Mouse (Mus musculus) left cerebral cortex, postnatal 10 days (tissue): Measurements from ENCODE around the gene B4galnt4. TPM values are rescaled to one million over a fixed set of nuclear protein-coding genes. Genes with fewer than 3 reads are reported as not detected.

Source experiments
- DNase-seq, 2 experiments: peaks; one replicate each; pipeline ENCODE4 v3.0.0; 2021 to 2022; ENCODE audit warnings: low spot score in 2 of 2, mixed read lengths in 1 of 2; ENCODE audit errors: extremely low spot score in 1 of 2
- intact Hi-C: fragments of 180-260 bp; cut with DNase I; formaldehyde crosslinking; loops from one replicate; pipeline ENCODE4 v1.15.1; 2025
- total RNA-seq, 2 experiments: library from RNA; stranded (reverse); gene quantifications; 2 replicates each; pipeline ENCODE4 v1.2.3; 2021

Gene B4galnt4
- total RNA-seq, 2 experiments from 2014 or later = 107 to 110 TPM

- DNase-seq = no peak
- intact Hi-C loops = loop anchor here (5.0 kb wide), 1 partner anchor 110 kb away; the partner anchor contains the start of gene Rnh1
These were observed 1.6 kb downstream of the B4galnt4 start for GRCm38 (mm10) chr7:141062525-141062924.

GRCm38 (mm10) chr7:141063353-141063752, 2.4 kb downstream of the B4galnt4 start:
- intact Hi-C loops = loop anchor here (5.0 kb wide), 1 partner anchor 109 kb away; the partner anchor contains the start of gene Rnh1
- DNase-seq = no peak

GRCm38 (mm10) chr7:141064175-141064574, 3.3 kb downstream of the B4galnt4 start:
- peak in 1 of 2 experiments; percentile 48 for DNase-seq
- intact Hi-C loops = loop anchor here (5.0 kb wide), 1 partner anchor 108 kb away; the partner anchor contains the start of gene Rnh1

GRCm38 (mm10) chr7:141064576-141064975, 3.7 kb downstream of the B4galnt4 start:
- intact Hi-C loops = loop anchor here (5.0 kb wide), 1 partner anchor 108 kb away; the partner anchor contains the start of gene Rnh1
- no peak for DNase-seq

GRCm38 (mm10) chr7:141068351-141068750, 7.4 kb downstream of the B4galnt4 start:
- intact Hi-C loops = no loop called here
- DNase-seq = peak in 1 of 2 experiments; percentile 38

- intact Hi-C loops = no loop called here
These were observed 9.4 kb downstream of the B4galnt4 start for GRCm38 (mm10) chr7:141070058-141070862.

GRCm38 (mm10) chr7:141072017-141072745, 11.3 kb downstream of the B4galnt4 start:
- intact Hi-C loops = no loop called here

More at GRCm38 (mm10) chr7:141070058-141070862, 9.4 kb downstream of the B4galnt4 start:
- DNase-seq = peak; percentile 58 to 78

GRCm38 (mm10) chr7:141073782-141074181, 12.9 kb downstream of the B4galnt4 start:
- intact Hi-C loops = no loop called here
- DNase-seq = no peak

More at GRCm38 (mm10) chr7:141072017-141072745, 11.3 kb downstream of the B4galnt4 start:
- no peak for DNase-seq

GRCm38 (mm10) chr7:141077841-141078240, 16.9 kb downstream of the B4galnt4 start, which contains the start of gene Pkp3:
TSS of gene Pkp3 (plus strand) at chr7:141078218.
- no peak for DNase-seq
- intact Hi-C loops = loop anchor here (5.0 kb wide), 1 partner anchor 34 kb away; no protein-coding TSS in a partner anchor

GRCm38 (mm10) chr7:141078876-141079275, 18.0 kb downstream of the B4galnt4 start:
- DNase-seq = no peak
- intact Hi-C loops = loop anchor here (5.0 kb wide), 1 partner anchor 33 kb away; no protein-coding TSS in a partner anchor

- no peak for DNase-seq
- intact Hi-C loops = loop anchor here (5.0 kb wide), 1 partner anchor 33 kb away; no protein-coding TSS in a partner anchor
These were observed 18.9 kb downstream of the B4galnt4 start for GRCm38 (mm10) chr7:141079481-141080449.

- DNase-seq = no peak
- intact Hi-C loops = no loop called here
These were observed 27.0 kb downstream of the B4galnt4 start for GRCm38 (mm10) chr7:141087894-141088293.

GRCm38 (mm10) chr7:141088473-141088872, 27.6 kb downstream of the B4galnt4 start:
- intact Hi-C loops = no loop called here
- DNase-seq = no peak

- intact Hi-C loops = no loop called here
- no peak for DNase-seq
These were observed 29.3 kb downstream of the B4galnt4 start for GRCm38 (mm10) chr7:141090228-141090627.

- intact Hi-C loops = no loop called here
- DNase-seq = peak in 1 of 2 experiments; percentile 89
These were observed 31.3 kb downstream of the B4galnt4 start for GRCm38 (mm10) chr7:141092051-141092735.

- no peak for DNase-seq
- intact Hi-C loops = no loop called here
These were observed 33.0 kb downstream of the B4galnt4 start for GRCm38 (mm10) chr7:141093950-141094349.

GRCm38 (mm10) chr7:141094487-141095205, 33.7 kb downstream of the B4galnt4 start:
- intact Hi-C loops = no loop called here
- no peak for DNase-seq
